Mouse (Mus musculus) myocyte (in vitro differentiated cells): ENCODE data around the gene Swap70.

Source experiments
- CEBPB ChIP-seq: IDR thresholded peaks from 2 replicates; pipeline ENCODE4 v1.6.1; 2011; ENCODE audit warnings: mild to moderate bottlenecking, moderate library complexity; ENCODE audit not compliant: poor library complexity, insufficient read depth, severe bottlenecking
- E2F4 ChIP-seq: IDR thresholded peaks from one replicate; pipeline ENCODE4 v1.6.1; 2011; ENCODE audit warnings: mild to moderate bottlenecking, control low read depth, moderate library complexity; ENCODE audit not compliant: insufficient read depth
- MAX ChIP-seq: IDR thresholded peaks from one replicate; pipeline ENCODE4 v1.6.1; 2011; ENCODE audit warnings: low read depth, mild to moderate bottlenecking, control low read depth
- MYOD1 ChIP-seq, 3 experiments: IDR thresholded peaks; one replicate each; pipeline ENCODE4 v1.6.1; 2011; ENCODE audit warnings: control low read depth in 2 of 3, low read depth in 2 of 3, mild to moderate bottlenecking in 2 of 3, moderate library complexity in 1 of 3; ENCODE audit not compliant: insufficient read length in 2 of 3, control insufficient read depth in 1 of 3
- MYOG ChIP-seq, 3 experiments: IDR thresholded peaks; one replicate each; pipeline ENCODE4 v1.6.1; 2011; ENCODE audit warnings: control low read depth in 2 of 3, low read depth in 2 of 3, mild to moderate bottlenecking in 2 of 3; ENCODE audit not compliant: insufficient read length in 2 of 3, control insufficient read depth in 1 of 3, insufficient read depth in 1 of 3
- POLR2A ChIP-seq: IDR thresholded peaks from one replicate; pipeline ENCODE4 v1.6.1; 2011; ENCODE audit warnings: low read depth, mild to moderate bottlenecking, control low read depth, moderate library complexity; ENCODE audit not compliant: insufficient read length
- POLR2AphosphoS2 ChIP-seq: IDR thresholded peaks from one replicate; pipeline ENCODE4 v1.6.1; 2011; ENCODE audit warnings: low read depth, control low read depth; ENCODE audit not compliant: insufficient read length
- TCF12 ChIP-seq: IDR thresholded peaks from one replicate; pipeline ENCODE4 v1.6.1; 2011; ENCODE audit warnings: mild to moderate bottlenecking, control low read depth; ENCODE audit not compliant: poor library complexity, insufficient read depth, severe bottlenecking
- USF1 ChIP-seq: IDR thresholded peaks from one replicate; pipeline ENCODE4 v1.6.1; 2011; ENCODE audit warnings: low read depth, mild to moderate bottlenecking, control low read depth, moderate library complexity

DNA sequence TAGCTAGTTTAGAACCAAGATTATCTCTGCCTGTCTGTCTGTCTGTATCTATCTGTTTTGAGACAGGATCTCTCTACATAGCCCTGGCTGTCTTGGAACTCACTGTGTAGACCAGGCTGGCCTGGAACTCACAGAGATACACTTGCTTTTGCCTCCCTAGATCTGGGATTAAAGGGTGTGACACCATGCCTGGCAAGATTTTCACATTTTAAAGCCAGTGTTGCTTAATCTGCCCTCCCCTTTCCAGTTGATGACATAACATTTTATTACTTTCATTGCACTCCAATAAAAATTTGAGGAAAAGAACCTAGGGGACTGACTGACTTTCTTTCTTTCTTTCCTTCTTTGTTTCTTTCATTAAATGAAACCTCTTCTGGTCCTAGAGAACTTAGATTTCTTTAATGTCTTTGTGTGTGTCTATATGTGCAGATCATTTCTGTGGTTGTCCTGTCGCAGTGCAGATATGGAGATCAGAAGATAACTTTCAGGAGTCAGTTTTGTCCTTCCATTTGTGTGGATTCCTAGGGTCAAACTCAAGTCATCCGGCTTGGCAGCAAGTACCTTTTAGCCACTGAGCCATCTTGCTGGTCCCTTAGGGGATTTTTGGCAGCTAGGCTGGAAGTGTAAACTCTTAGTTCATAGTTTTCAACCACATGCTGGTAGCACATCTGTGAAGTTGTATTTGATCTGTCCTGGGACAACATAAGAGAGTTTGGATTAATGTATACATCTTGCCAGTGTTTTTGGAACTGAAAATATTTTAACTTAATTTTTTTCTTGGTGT is 2.4 kb downstream of the Swap70 start:
- no peak for TF ChIP-seq POLR2A
- no peak for TF ChIP-seq MAX
- TF ChIP-seq USF1: no peak
- no peak for TF ChIP-seq TCF12
- no peak for TF ChIP-seq MYOG (IDR thresholded peaks at IDR 0.05; ENCODE audit: control insufficient read depth in 1 of 3, insufficient read depth in 1 of 3, insufficient read length in 2 of 3, low read depth in 2 of 3)
- TF ChIP-seq E2F4: no peak
- TF ChIP-seq POLR2AphosphoS2: no peak
- no peak for TF ChIP-seq MYOD1 (IDR thresholded peaks at IDR 0.05; ENCODE audit: control insufficient read depth in 1 of 3, insufficient read length in 2 of 3, low read depth in 2 of 3)
- TF ChIP-seq CEBPB: peak; percentile 50; the same call in 1 of the 2 replicates
